Comparison of ENCODE assay signal across 18 mouse cellular contexts in the genomic region with DNA sequence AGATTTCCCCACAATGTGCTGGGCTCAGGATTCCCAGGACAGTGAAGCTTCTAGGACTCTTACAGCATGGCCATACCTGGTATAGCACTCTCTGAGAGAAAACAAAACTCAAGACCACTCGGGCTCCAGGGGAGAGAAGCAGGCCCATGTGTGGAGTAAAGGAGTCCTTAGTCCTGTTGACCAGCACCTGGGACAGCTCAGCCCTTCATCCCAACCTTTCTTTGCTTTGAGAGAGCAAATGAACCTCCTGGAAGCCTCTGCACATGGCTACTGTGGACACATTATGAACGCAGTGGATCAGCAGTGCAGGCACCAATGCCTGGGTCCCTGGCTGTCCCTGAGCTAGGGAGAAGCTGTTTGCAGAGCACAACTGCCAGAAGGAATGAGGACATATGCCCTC.
A peak's percentile ranks its signal among the peaks of the same experiment; 100 is the strongest.
DNase-seq lines count a peak whose midpoint lies in the region.
"Had no signal": no experiment of that assay in that cellular context is flagged by ENCODE, and none has a peak within 500 bp of the region (broad histone marks: within the 10 kb centered on the region; RNA-seq: fewer than 3 reads in every experiment).

No protein-coding gene starts in this region.

- DNase-seq in cerebellum, adult 11-12 months: peak; percentile 5
- DNase-seq in cerebellum, adult 18-20 months: no peak
- peak; percentile 85 for DNase-seq in heart, adult 11 months
- DNase-seq in heart, adult 9 months (ENCODE audit: low spot score in 2 of 2): no peak
- DNase-seq in layer of hippocampus, adult 9-11 months: peak; percentile 1
- DNase-seq in layer of hippocampus, postnatal 10 days (ENCODE audit: low spot score in 2 of 2): no peak
- peak; percentile 28 for DNase-seq in testis, postnatal 10 days (ENCODE audit: low spot score)
- DNase-seq in testis, postnatal 14 days (ENCODE audit: low spot score): no peak
- DNase-seq: adrenal gland, postnatal 10 days; adrenal gland, postnatal 36 days; cerebellum, adult 8-10 months; cerebellum, postnatal 10 days; cerebellum, postnatal 36 days; embryo, embryonic 11 days; gastrocnemius, postnatal 10 days; gastrocnemius, postnatal 36 days; heart, postnatal 10 days; heart, postnatal 36 days had no signal

Comparison
In these comparisons a context has a peak if more than half of its experiments do, and no peak if none do; other contexts are left out.
1. DNase-seq: peak in cerebellum, adult 11-12 months (single experiment), heart, adult 11 months (single experiment), layer of hippocampus, adult 9-11 months (single experiment) and testis, postnatal 10 days (single experiment); none in cerebellum, adult 18-20 months (0 of 2), heart, adult 9 months (0 of 2), layer of hippocampus, postnatal 10 days (0 of 2) and testis, postnatal 14 days (single experiment).